Mouse (Mus musculus) urinary bladder, postnatal 25 days (tissue): ENCODE results near the gene Olfr1080.
"Not testable (repeated sequence)": the region's sequence is repeated elsewhere in the genome, so short reads cannot be mapped to it uniquely, and the experiment has no call there.

ENCODE experiments used
- DNase-seq: peaks from one replicate; pipeline ENCODE4 v3.0.0; 2022; ENCODE audit warnings: low spot score

Gene Olfr1080

GRCm38 (mm10) chr2:86558135-86558534 is at the start of gene Olfr1080:
Gene Olfr1080, minus strand, starts transcription at chr2:86558235.
- not testable (repeated sequence) for DNase-seq

- not testable (repeated sequence) for DNase-seq
Observed at GRCm38 (mm10) chr2:86598866-86599265, 40.8 kb upstream of the Olfr1080 start, which contains the start of gene Olfr1082. Gene Olfr1082, minus strand, starts transcription at chr2:86598966.

GRCm38 (mm10) chr2:86542380-86542779 is 15.7 kb downstream of the Olfr1080 start, which contains the start of gene Olfr1079:
Gene Olfr1079, minus strand, starts transcription at chr2:86542480.
- no peak for DNase-seq

DNA sequence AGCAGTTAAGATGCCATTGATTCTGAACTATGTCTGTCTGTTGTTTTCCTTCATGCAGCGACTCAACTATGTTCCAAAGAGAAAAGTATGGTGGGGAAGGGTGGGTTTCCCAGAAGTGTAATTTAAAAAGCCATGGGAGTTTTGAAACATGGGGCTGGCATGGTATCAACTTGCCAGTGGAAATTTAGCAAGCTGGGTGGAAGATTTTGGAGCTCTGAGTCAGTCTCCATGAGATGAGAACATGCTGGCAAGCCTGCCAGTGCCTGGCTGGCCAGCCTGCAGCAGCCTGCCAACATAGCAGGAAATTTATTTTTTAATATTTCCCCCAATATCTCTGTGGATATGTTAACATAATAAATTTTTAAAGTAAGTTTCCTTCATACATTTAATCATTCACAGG is 27.0 kb downstream of the Olfr1080 start:
- no peak for DNase-seq

DNA sequence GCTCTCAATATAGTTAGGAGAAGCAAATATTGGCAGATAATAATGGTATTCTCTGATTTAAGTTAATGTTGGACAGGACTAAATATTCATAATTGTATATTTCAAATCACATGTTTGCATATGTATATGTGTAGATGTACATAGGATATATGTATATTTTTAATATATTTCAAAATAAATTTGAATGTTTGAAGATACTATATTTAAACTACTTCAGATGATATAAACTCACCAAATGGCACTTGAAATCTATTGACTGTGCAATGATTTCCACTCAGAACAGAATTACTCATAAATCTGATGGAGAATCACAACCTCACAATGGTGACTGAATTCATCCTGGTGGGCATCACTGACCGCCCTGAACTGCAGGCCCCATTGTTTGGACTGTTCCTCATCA is 49.9 kb downstream of the Olfr1080 start, which contains the start of gene Olfr1076:
Gene Olfr1076 (plus strand): TSS at position 301 of the 400 bp plus-strand sequence.
- DNase-seq: no peak
